Mouse (Mus musculus): ENCODE data around the gene Dph1. TPM values are rescaled to one million over a fixed set of nuclear protein-coding genes. Genes with fewer than 3 reads are reported as not detected.
A peak's percentile ranks its signal among the peaks of the same experiment; 100 is the strongest.

Dph1 gene
- total and polyA plus RNA-seq, 3 experiments: 8.5 to 21.7 (median 11.6) TPM

DNA sequence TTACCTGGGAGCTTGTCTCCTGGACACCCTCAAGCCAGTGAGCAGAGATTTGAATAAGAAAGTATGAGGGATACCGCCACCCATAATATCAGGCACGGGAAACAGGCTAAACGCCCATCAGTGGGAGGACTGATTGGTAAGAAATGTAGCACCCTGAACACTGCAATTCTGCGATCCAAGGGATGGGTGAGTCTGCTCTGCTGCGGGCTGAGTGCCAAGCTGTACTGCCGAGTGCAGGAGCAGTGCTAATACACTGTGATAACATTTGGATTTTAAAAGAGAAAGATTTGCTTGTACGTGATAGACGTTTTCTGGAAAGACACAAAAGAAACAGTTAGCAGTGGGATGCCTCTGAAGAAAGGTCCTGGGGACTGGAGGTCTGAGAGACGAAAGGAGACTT lies 29.1 kb upstream of the Dph1 start:
- H3K4me1 ChIP-seq (ENCODE audit: control insufficient read depth, insufficient read depth, low read length): no peaks in the 10 kb centered on the region
- 30% methylated on average over 9 of the region's 9 CpGs for WGBS
- H3K27me3 ChIP-seq (ENCODE audit: control insufficient read depth, insufficient read depth, low read length): no peaks in the 10 kb centered on the region
- DNase-seq: peak; percentile 48
- H3K4me3 ChIP-seq: no peak overlapping the region
- no peak overlapping the region for H3K9ac ChIP-seq (ENCODE audit: low read depth, low read length)
- H3K27ac ChIP-seq: no peak overlapping the region
- intact Hi-C loops (cut with DNase I): no loop called here
- TF ChIP-seq EP300 (IDR thresholded peaks at IDR 0.05; ENCODE audit: insufficient read depth, low read depth, low read length) (no peak), POLR2A (IDR thresholded peaks at IDR 0.05; ENCODE audit: insufficient read depth, low read depth, low read length) (no peak), CTCF (IDR thresholded peaks at IDR 0.05) (no peak)
- no peaks in the 10 kb centered on the region for H3K36me3 ChIP-seq (ENCODE audit: control insufficient read depth, insufficient read depth, low read length)
- no peaks in the 10 kb centered on the region for H3K79me2 ChIP-seq (replicated peaks; ENCODE audit: control insufficient read depth, insufficient read depth, low read length)

GRCm38 (mm10) chr11:75214081-75214950 lies 23.3 kb upstream of the Dph1 start:
- H3K4me3 ChIP-seq: peak overlapping the region; percentile 37; the same call in 1 of the 2 replicates
- H3K27ac ChIP-seq: peak overlapping the region; percentile 77; the same call in 1 of the 2 replicates
- 39% methylated on average over 13 of the region's 13 CpGs for WGBS

DNA sequence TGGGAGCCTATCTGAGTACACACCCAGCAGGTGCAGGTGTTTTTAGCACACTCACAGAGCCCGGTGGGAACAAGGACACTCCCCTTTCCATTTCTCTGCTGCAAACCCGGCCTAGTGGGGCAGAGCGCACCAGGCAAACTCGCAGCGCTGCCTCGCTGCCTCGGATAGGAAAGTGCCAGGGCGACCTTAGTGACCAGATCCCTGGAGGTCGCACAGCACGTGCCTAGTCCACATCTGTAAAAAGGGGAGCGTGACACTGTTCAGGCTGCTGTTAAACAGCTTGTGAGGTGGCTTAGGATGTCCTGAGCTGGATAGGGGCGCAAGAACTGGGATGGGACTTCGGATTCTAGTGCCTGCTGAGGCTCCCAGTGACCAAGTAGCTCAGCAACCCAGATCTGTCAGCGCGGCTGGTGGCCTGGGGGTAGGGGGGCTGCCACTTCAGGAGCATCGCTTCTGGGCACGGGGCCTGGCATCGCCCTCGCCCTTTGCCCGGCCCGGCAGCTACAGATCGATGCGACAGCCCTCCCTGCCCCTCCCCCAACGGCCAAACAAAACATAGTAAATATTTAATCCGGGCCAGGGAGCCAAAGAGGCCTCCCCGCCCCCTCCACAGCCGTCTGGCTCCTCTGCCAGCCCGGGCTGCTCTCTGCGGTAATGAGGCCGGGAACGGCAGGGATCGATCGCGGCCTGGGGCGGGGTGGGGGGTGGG lies 22.5 kb upstream of the Dph1 start:
- peaks cover 5% of the 10 kb centered on the region for H3K4me1 ChIP-seq (ENCODE audit: control insufficient read depth, insufficient read depth, low read length)
- TF ChIP-seq EP300 (IDR thresholded peaks at IDR 0.05; ENCODE audit: insufficient read depth, low read depth, low read length) (no peak), POLR2A (IDR thresholded peaks at IDR 0.05; ENCODE audit: insufficient read depth, low read depth, low read length) (no peak)
- WGBS: 22% methylated on average over 35 of the region's 35 CpGs
- DNase-seq: peak; percentile 40 to 53
- intact Hi-C loops (cut with DNase I): no loop called here
- H3K79me2 ChIP-seq (replicated peaks; ENCODE audit: control insufficient read depth, insufficient read depth, low read length): no peaks in the 10 kb centered on the region
- peak overlapping the region; percentile 77 for H3K27ac ChIP-seq
- H3K36me3 ChIP-seq (ENCODE audit: control insufficient read depth, insufficient read depth, low read length): no peaks in the 10 kb centered on the region
- H3K4me3 ChIP-seq: peak overlapping the region; percentile 37; the same call in 1 of the 2 replicates
- H3K9ac ChIP-seq (ENCODE audit: low read depth, low read length): peak overlapping the region; percentile 52
- H3K27me3 ChIP-seq (ENCODE audit: control insufficient read depth, insufficient read depth, low read length): no peaks in the 10 kb centered on the region

More at GRCm38 (mm10) chr11:75214081-75214950, 23.3 kb upstream of the Dph1 start:
- H3K4me1 ChIP-seq (ENCODE audit: control insufficient read depth, insufficient read depth, low read length): peaks cover 5% of the 10 kb centered on the region
- H3K27me3 ChIP-seq (ENCODE audit: control insufficient read depth, insufficient read depth, low read length): no peaks in the 10 kb centered on the region
- H3K79me2 ChIP-seq (replicated peaks; ENCODE audit: control insufficient read depth, insufficient read depth, low read length): no peaks in the 10 kb centered on the region
- no peak overlapping the region; the same call in 1 of the 2 replicates for H3K9ac ChIP-seq (ENCODE audit: low read depth, low read length)
- no peak for DNase-seq
- no peaks in the 10 kb centered on the region for H3K36me3 ChIP-seq (ENCODE audit: control insufficient read depth, insufficient read depth, low read length)
- no peak for TF ChIP-seq POLR2A (IDR thresholded peaks at IDR 0.05; ENCODE audit: insufficient read depth, low read depth, low read length)
- TF ChIP-seq EP300 (IDR thresholded peaks at IDR 0.05; ENCODE audit: insufficient read depth, low read depth, low read length): no peak
- no peak for TF ChIP-seq CTCF (IDR thresholded peaks at IDR 0.05)
- intact Hi-C loops (cut with DNase I): no loop called here

- no peaks in the 10 kb centered on the region for H3K79me2 ChIP-seq (replicated peaks; ENCODE audit: control insufficient read depth, insufficient read depth, low read length)
- intact Hi-C loops (cut with DNase I): no loop called here
- H3K4me3 ChIP-seq: no peak overlapping the region
- H3K27me3 ChIP-seq (ENCODE audit: control insufficient read depth, insufficient read depth, low read length): no peaks in the 10 kb centered on the region
- WGBS: 44% methylated on average over 3 of the region's 3 CpGs
- H3K4me1 ChIP-seq (ENCODE audit: control insufficient read depth, insufficient read depth, low read length): peaks cover 5% of the 10 kb centered on the region
- DNase-seq: peak in 1 of 2 experiments; percentile 23
- no peak overlapping the region for H3K9ac ChIP-seq (ENCODE audit: low read depth, low read length)
- TF ChIP-seq CTCF (IDR thresholded peaks at IDR 0.05) (no peak), POLR2A (IDR thresholded peaks at IDR 0.05; ENCODE audit: insufficient read depth, low read depth, low read length) (no peak), EP300 (IDR thresholded peaks at IDR 0.05; ENCODE audit: insufficient read depth, low read depth, low read length) (no peak)
- peak overlapping the region; percentile 69 for H3K27ac ChIP-seq
- no peaks in the 10 kb centered on the region for H3K36me3 ChIP-seq (ENCODE audit: control insufficient read depth, insufficient read depth, low read length)
Observed at GRCm38 (mm10) chr11:75212876-75213275, 21.8 kb upstream of the Dph1 start.

- peak; percentile 52 to 76 for DNase-seq
- peak; percentile 29; the same call in 1 of the 2 replicates for TF ChIP-seq POLR2A (IDR thresholded peaks at IDR 0.05; ENCODE audit: insufficient read depth, low read depth, low read length)
- TF ChIP-seq EP300 (IDR thresholded peaks at IDR 0.05; ENCODE audit: insufficient read depth, low read depth, low read length): no peak
- no peaks in the 10 kb centered on the region for H3K79me2 ChIP-seq (replicated peaks; ENCODE audit: control insufficient read depth, insufficient read depth, low read length)
- H3K4me3 ChIP-seq: no peak overlapping the region
- no peaks in the 10 kb centered on the region for H3K27me3 ChIP-seq (ENCODE audit: control insufficient read depth, insufficient read depth, low read length)
- intact Hi-C loops (cut with DNase I): no loop called here
- 33% methylated on average over 8 of the region's 8 CpGs for WGBS
- peak overlapping the region; percentile 91 for H3K27ac ChIP-seq
- H3K36me3 ChIP-seq (ENCODE audit: control insufficient read depth, insufficient read depth, low read length): no peaks in the 10 kb centered on the region
- peaks cover 5% of the 10 kb centered on the region for H3K4me1 ChIP-seq (ENCODE audit: control insufficient read depth, insufficient read depth, low read length)
- peak overlapping the region; percentile 59; the same call in 1 of the 2 replicates for H3K9ac ChIP-seq (ENCODE audit: low read depth, low read length)
Observed at GRCm38 (mm10) chr11:75212031-75212667, 21.1 kb upstream of the Dph1 start.

Data from heart, adult 2 months (tissue).